In genomic region chr14:29391489-29391888, GRCm38 (mm10) we compare ENCODE assay signal across 19 mouse cellular contexts.
A peak's percentile ranks its signal among the peaks of the same experiment; 100 is the strongest.
DNase-seq lines count a peak whose midpoint lies in the region; ATAC-seq and TF ChIP-seq lines count a peak whose summit lies in the region.
"Had no signal": no experiment of that assay in that cellular context is flagged by ENCODE, and none has a peak within 500 bp of the region (broad histone marks: within the 10 kb centered on the region; RNA-seq: fewer than 3 reads in every experiment).

No protein-coding gene starts in this region.

- H3K36me3 ChIP-seq in embryonic facial prominence, embryonic 15.5 days, result no peaks in the 10 kb centered on the region
- H3K36me3 ChIP-seq: forebrain, embryonic 12.5 days; heart, embryonic 15.5 days; hindbrain, embryonic 10.5 days; intestine, embryonic 15.5 days had no signal

- no peaks in the 10 kb centered on the region for H3K27me3 ChIP-seq in embryonic facial prominence, embryonic 15.5 days
- H3K27me3 ChIP-seq: forebrain, embryonic 12.5 days; heart, embryonic 15.5 days; intestine, embryonic 15.5 days had no signal

- no peak overlapping the region for H3K4me3 ChIP-seq in layer of hippocampus, adult 2 months
- no peak overlapping the region for H3K4me3 ChIP-seq in embryonic facial prominence, embryonic 15.5 days (replicated peaks)
- H3K4me3 ChIP-seq: forebrain, embryonic 12.5 days; heart, adult 2 months; heart, embryonic 15.5 days; hindbrain, embryonic 10.5 days; intestine, embryonic 15.5 days had no signal

- no peak overlapping the region for H3K9ac ChIP-seq in embryonic facial prominence, embryonic 15.5 days
- H3K9ac ChIP-seq: forebrain, embryonic 12.5 days; forebrain, postnatal 0 days; heart, embryonic 15.5 days; hindbrain, embryonic 14.5 days; intestine, embryonic 15.5 days had no signal

- peak; percentile 76 for ATAC-seq in embryonic facial prominence, embryonic 15.5 days (ENCODE audit: insufficient number of reproducible peaks, low FRiP score, low TSS enrichment, low read depth)
- ATAC-seq: forebrain, postnatal 0 days; intestine, embryonic 15.5 days had no signal

- H3K9me3 ChIP-seq in embryonic facial prominence, embryonic 15.5 days (replicated peaks), result no peaks in the 10 kb centered on the region
- H3K9me3 ChIP-seq: forebrain, embryonic 12.5 days; heart, embryonic 15.5 days; hindbrain, embryonic 10.5 days; intestine, embryonic 15.5 days had no signal

- H3K27ac ChIP-seq in layer of hippocampus, adult 2 months, result peak overlapping the region; percentile 46; the same call in 1 of the 2 replicates
- H3K27ac ChIP-seq in embryonic facial prominence, embryonic 15.5 days (replicated peaks), result peak overlapping the region; percentile 58
- H3K27ac ChIP-seq: forebrain, embryonic 12.5 days; heart, adult 2 months; heart, embryonic 15.5 days; hindbrain, embryonic 10.5 days; hindbrain, embryonic 14.5 days; intestine, embryonic 15.5 days had no signal

- DNase-seq in cerebellum, postnatal 14 days, result peak; percentile 40 to 49
- DNase-seq in cerebellum, postnatal 36 days, result no peak
- no peak for DNase-seq in layer of hippocampus, adult 2 months (ENCODE audit: low spot score in 2 of 2)
- no peak for DNase-seq in layer of hippocampus, postnatal 36 days
- DNase-seq in brain, adult 2 months (ENCODE audit: low read depth, low spot score), result peak; percentile 17
- DNase-seq in spleen, adult 18-20 months, result no peak
- DNase-seq: adrenal gland, postnatal 10 days; cerebellum, adult 18-20 months; cerebellum, adult 9-11 months; forebrain, postnatal 0 days; gastrocnemius, postnatal 10 days; heart, adult 2 months had no signal

- no peak overlapping the region for H3K4me2 ChIP-seq in embryonic facial prominence, embryonic 15.5 days (replicated peaks)
- H3K4me2 ChIP-seq: forebrain, embryonic 12.5 days; heart, embryonic 11.5 days; heart, embryonic 15.5 days; hindbrain, embryonic 14.5 days; intestine, embryonic 15.5 days had no signal

- H3K4me1 ChIP-seq in embryonic facial prominence, embryonic 15.5 days, result peaks cover 15% of the 10 kb centered on the region
- H3K4me1 ChIP-seq: forebrain, embryonic 12.5 days; heart, embryonic 15.5 days; hindbrain, embryonic 10.5 days; intestine, embryonic 15.5 days had no signal

- no peak for TF ChIP-seq CTCF in layer of hippocampus, adult 2 months (conservative IDR thresholded peaks at IDR 0.05)

- WGBS in embryonic facial prominence, embryonic 15.5 days, result 64% methylated on average over 2 of the region's 2 CpGs

Comparison
In these comparisons a context has a peak if more than half of its experiments do, and no peak if none do; other contexts are left out.
1. DNase-seq: peak in cerebellum, postnatal 14 days (2 of 2) and brain, adult 2 months (single experiment); none in cerebellum, postnatal 36 days (0 of 2), layer of hippocampus, adult 2 months (0 of 2), layer of hippocampus, postnatal 36 days (0 of 2) and spleen, adult 18-20 months (0 of 2).